Mouse (Mus musculus) heart, adult 10 weeks (tissue): ENCODE results near the gene Msh4. TPM values are rescaled to one million over a fixed set of nuclear protein-coding genes. Genes with fewer than 3 reads are reported as not detected.

Experiments
- polyA plus RNA-seq: library from polyadenylated mRNA; stranded (reverse); fragments of 350-450 nt; fragmentation: Illumina TruSeq; extraction: RNeasy Lipid Tissue Mini Kit (QIAGEN cat#74804); gene quantifications from one replicate; pipeline ENCODE4 v1.2.3, GENCODE M21; 2014; ENCODE audit warnings: low read depth, low replicate concordance

Gene Msh4
- polyA plus RNA-seq, result not detected

DNA sequence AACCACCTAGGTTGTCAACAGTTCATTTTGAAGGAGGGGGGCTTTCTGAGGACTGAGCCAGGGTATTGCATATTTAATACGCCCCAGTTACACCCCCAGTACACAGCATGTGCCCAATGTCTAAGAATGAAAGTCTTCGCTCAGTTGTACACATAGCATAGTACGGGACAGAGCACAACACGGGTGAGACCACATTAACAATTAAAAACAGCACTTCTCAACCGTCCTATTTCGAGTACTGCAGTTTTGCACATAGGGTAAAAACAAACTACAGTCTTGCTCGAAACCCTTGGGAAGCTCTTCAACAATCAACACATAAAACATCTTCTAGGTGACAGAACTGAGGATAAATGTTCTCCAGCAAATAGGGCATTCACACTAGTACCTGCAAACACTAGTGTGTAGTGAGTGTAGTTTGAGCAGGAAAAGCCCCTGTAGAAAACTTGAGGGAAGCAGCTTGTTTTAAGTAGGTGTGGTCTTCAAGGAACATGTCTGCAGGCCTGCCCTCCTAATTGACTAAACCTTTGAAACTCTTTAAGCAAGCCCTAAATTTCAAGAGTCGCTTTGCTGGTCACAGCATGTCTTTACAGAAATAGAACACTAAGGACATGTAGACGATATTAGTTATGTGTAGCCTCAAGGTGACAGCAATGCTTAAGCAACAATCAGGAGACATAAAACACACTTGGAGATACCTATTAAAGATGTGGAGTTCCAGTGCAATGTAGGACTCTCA is at the start of gene Msh4:
TSS of gene Msh4 (minus strand) at position 3 of the 736 bp plus-strand sequence.

DNA sequence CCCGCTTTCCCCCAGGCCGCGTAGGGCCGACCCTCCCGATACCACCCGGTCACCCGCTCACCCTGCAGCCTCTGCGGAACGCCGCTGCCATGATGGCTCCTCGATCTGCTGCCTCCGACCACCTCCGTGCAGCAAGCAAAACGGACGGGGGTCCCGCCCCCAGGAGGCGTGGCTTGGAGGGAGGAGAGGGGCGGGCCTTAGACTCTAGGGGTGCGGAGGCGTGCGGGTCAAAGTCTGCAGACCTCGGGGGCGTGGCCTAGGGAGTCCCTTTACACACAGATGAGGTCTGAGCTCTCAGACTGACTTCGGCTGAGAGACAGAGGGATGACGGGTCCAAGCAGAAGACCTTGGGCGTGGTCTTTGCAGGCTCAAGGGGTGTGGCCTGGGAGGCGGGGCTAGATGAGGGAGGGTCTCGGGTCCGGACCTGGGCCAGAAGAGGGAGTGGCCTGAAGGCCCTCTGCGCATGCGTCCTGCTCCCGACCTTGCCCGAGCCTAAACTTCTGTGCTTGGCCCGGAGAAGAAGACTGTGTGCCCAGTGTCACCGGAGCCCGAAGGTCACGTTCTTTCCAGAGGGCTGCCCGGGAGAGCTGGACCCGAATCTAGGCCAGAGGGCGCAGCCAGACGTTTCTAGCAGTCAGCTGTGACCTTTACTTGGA is 38.5 kb upstream of the Msh4 start, which contains the start of gene Acadm:
TSS of gene Acadm (minus strand) at position 298 of the 656 bp plus-strand sequence.

DNA sequence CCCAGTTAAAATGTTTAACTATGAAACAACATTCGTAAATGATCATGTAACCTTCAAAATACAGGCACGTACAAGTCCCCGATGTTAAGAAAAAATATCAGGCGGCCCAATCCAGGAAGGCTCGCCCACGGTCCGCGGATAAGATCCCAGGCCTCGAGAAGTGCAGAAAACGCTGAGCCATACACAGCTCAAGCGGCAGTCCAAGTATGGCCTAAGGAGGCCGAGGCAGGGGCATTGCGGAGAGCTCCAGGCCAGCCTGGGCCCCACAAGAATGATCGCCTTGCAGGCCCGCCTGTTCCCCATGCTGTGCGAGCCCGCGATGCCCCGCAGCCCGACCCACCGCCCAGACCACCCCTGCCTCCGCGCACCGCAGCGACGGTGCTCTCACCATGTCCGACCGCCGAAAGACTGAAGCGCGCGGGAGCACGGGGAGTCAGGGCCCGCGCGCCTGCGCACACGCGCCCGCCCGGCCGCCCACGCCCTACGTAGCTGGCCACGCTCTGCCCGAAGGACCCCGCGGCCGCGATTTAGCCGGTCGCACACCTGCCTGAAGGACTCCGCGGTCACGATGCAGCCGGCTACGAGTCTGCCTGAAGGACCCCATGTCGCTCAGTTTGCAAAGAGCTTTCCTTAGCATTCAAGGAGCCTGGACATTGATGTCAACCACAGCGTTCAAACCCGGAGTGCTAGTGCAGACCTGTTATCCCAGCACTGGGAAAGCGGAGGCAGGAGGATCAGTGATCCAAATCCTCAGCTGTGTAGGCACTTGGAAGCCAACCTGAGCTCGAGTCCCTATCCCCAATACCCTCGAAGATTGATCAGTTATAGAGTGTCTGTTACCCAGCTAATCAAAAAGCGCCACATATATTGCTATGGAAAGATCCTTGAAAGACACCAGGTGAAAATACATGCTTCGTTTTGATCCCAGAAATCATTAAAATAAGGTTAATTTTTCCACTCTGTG is 6.9 kb upstream of the Msh4 start, which contains the start of gene Rabggtb:
TSS of gene Rabggtb (minus strand) at position 464 of the 964 bp plus-strand sequence.

DNA sequence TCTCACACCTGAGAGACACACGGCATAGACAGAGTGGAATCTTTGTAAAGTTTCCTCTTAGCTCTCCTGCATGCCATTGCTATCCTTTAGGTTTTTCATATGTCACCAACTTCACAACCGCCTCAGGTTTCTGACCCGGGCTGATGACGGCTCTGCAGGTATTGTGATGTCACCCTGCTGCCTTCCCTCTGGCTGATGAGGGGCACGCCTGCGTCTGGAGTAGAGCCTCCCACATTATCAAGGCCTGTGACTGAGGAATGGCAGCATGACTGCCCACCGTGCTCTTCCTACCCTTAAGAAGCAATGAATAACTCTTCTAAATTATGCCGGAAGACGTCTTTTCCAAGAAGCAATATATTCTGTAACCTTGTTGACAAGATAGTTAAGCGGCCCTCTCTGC is 61.9 kb downstream of the Msh4 start, which contains the start of gene Asb17:
TSS of gene Asb17 (plus strand) at position 180 of the 400 bp plus-strand sequence.

Other genes starting within 250 kb of the Msh4 start
- gene St6galnac3, start 181.0 kb downstream of the Msh4 start, polyA plus RNA-seq, result 4.5 TPM
- gene Asb17, start 61.9 kb downstream of the Msh4 start, polyA plus RNA-seq, result not detected
- gene Rabggtb, start 6.9 kb upstream of the Msh4 start, polyA plus RNA-seq, result 123 TPM
- gene Acadm, start 38.5 kb upstream of the Msh4 start, polyA plus RNA-seq, result 1,360 TPM
- gene Slc44a5, start 67.3 kb upstream of the Msh4 start, polyA plus RNA-seq, result 0.16 TPM